Mouse (Mus musculus) myocyte (in vitro differentiated cells): Measurements from ENCODE around the gene Ltbp4. TPM values are rescaled to one million over a fixed set of nuclear protein-coding genes. Genes with fewer than 3 reads are reported as not detected.

Source experiments
- H3K27me3 ChIP-seq: one replicate; pipeline ENCODE4 v1.6.1; 2011; ENCODE audit not compliant: control insufficient read depth, insufficient read depth, insufficient read length
- H3K36me3 ChIP-seq: one replicate; pipeline ENCODE4 v1.6.1; 2011; ENCODE audit not compliant: control insufficient read depth, insufficient read depth
- H3K4me2 ChIP-seq: one replicate; pipeline ENCODE4 v1.6.1; 2011; ENCODE audit warnings: low read depth, control low read depth
- H3K4me3 ChIP-seq: one replicate; pipeline ENCODE4 v1.5.1; 2011; ENCODE audit warnings: mild to moderate bottlenecking, control low read depth, moderate library complexity
- H3K79me2 ChIP-seq: one replicate; pipeline ENCODE4 v1.6.1; 2011; ENCODE audit not compliant: control insufficient read depth, insufficient read depth
- H3ac ChIP-seq: one replicate; pipeline ENCODE4 v1.6.1; 2011; ENCODE audit not compliant: control insufficient read depth, insufficient read length
- CEBPB ChIP-seq: IDR thresholded peaks from 2 replicates; pipeline ENCODE4 v1.6.1; 2011; ENCODE audit warnings: mild to moderate bottlenecking, moderate library complexity; ENCODE audit not compliant: poor library complexity, insufficient read depth, severe bottlenecking
- E2F4 ChIP-seq: IDR thresholded peaks from one replicate; pipeline ENCODE4 v1.6.1; 2011; ENCODE audit warnings: mild to moderate bottlenecking, control low read depth, moderate library complexity; ENCODE audit not compliant: insufficient read depth
- MAX ChIP-seq: IDR thresholded peaks from one replicate; pipeline ENCODE4 v1.6.1; 2011; ENCODE audit warnings: low read depth, mild to moderate bottlenecking, control low read depth
- MYOD1 ChIP-seq, 3 experiments: IDR thresholded peaks; one replicate each; pipeline ENCODE4 v1.6.1; 2011; ENCODE audit warnings: control low read depth in 2 of 3, low read depth in 2 of 3, mild to moderate bottlenecking in 2 of 3, moderate library complexity in 1 of 3; ENCODE audit not compliant: insufficient read length in 2 of 3, control insufficient read depth in 1 of 3
- MYOG ChIP-seq, 3 experiments: IDR thresholded peaks; one replicate each; pipeline ENCODE4 v1.6.1; 2011; ENCODE audit warnings: control low read depth in 2 of 3, low read depth in 2 of 3, mild to moderate bottlenecking in 2 of 3; ENCODE audit not compliant: insufficient read length in 2 of 3, control insufficient read depth in 1 of 3, insufficient read depth in 1 of 3
- POLR2A ChIP-seq: IDR thresholded peaks from one replicate; pipeline ENCODE4 v1.6.1; 2011; ENCODE audit warnings: low read depth, mild to moderate bottlenecking, control low read depth, moderate library complexity; ENCODE audit not compliant: insufficient read length
- POLR2AphosphoS2 ChIP-seq: IDR thresholded peaks from one replicate; pipeline ENCODE4 v1.6.1; 2011; ENCODE audit warnings: low read depth, control low read depth; ENCODE audit not compliant: insufficient read length
- REST ChIP-seq: IDR thresholded peaks from one replicate; pipeline ENCODE4 v1.6.1; 2011; ENCODE audit warnings: mild to moderate bottlenecking, control low read depth, moderate library complexity; ENCODE audit not compliant: insufficient read depth, insufficient read length
- SRF ChIP-seq: IDR thresholded peaks from one replicate; pipeline ENCODE4 v1.6.1; 2011; ENCODE audit warnings: low read depth; ENCODE audit not compliant: control insufficient read depth, insufficient read length
- TCF12 ChIP-seq: IDR thresholded peaks from one replicate; pipeline ENCODE4 v1.6.1; 2011; ENCODE audit warnings: mild to moderate bottlenecking, control low read depth; ENCODE audit not compliant: poor library complexity, insufficient read depth, severe bottlenecking
- TCF3 ChIP-seq: IDR thresholded peaks from one replicate; pipeline ENCODE4 v1.6.1; 2011; ENCODE audit warnings: low read depth, control low read depth; ENCODE audit not compliant: insufficient read length
- USF1 ChIP-seq: IDR thresholded peaks from one replicate; pipeline ENCODE4 v1.6.1; 2011; ENCODE audit warnings: low read depth, mild to moderate bottlenecking, control low read depth, moderate library complexity
- polyA plus RNA-seq: library from polyadenylated mRNA; unstranded; fragments of >200 nt; fragmentation: generic; extraction: Trizol; gene quantifications from one replicate; pipeline ENCODE4 v1.2.1, GENCODE M21; 2012; ENCODE audit warnings: missing spikeins

The Ltbp4 gene
- polyA plus RNA-seq, 1 experiment, result 32.5 TPM

GRCm38 (mm10) chr7:27329981-27330380 lies 7.5 kb downstream of the Ltbp4 start:
- TF ChIP-seq SRF, result no peak
- TF ChIP-seq MAX, result no peak
- no peak for TF ChIP-seq CEBPB
- TF ChIP-seq TCF12, result no peak
- no peak for TF ChIP-seq MYOG (IDR thresholded peaks at IDR 0.05; ENCODE audit: control insufficient read depth in 1 of 3, insufficient read depth in 1 of 3, insufficient read length in 2 of 3, low read depth in 2 of 3)
- TF ChIP-seq POLR2A, result no peak
- TF ChIP-seq POLR2AphosphoS2, result no peak
- no peak for TF ChIP-seq E2F4
- H3ac ChIP-seq, result no peak overlapping the region
- H3K79me2 ChIP-seq, result no peaks in the 10 kb centered on the region
- peak overlapping the region; percentile 35 for H3K4me3 ChIP-seq
- peak overlapping the region; percentile 80 for H3K4me2 ChIP-seq
- no peaks in the 10 kb centered on the region for H3K36me3 ChIP-seq
- H3K27me3 ChIP-seq, result no peaks in the 10 kb centered on the region

GRCm38 (mm10) chr7:27329326-27329947 lies 8.1 kb downstream of the Ltbp4 start:
- Histone ChIP-seq H3K27me3 (no peaks in the 10 kb centered on the region), H3K4me3 (peak overlapping the region; percentile 35), H3K4me2 (peak overlapping the region; percentile 80), H3ac (no peak overlapping the region), H3K79me2 (no peaks in the 10 kb centered on the region), H3K36me3 (no peaks in the 10 kb centered on the region)
- TF ChIP-seq REST, result no peak
- no peak for TF ChIP-seq POLR2AphosphoS2
- no peak for TF ChIP-seq CEBPB
- TF ChIP-seq USF1, result no peak
- no peak for TF ChIP-seq MYOD1 (IDR thresholded peaks at IDR 0.05; ENCODE audit: control insufficient read depth in 1 of 3, insufficient read length in 2 of 3, low read depth in 2 of 3)
- no peak for TF ChIP-seq POLR2A
- no peak for TF ChIP-seq TCF12
- TF ChIP-seq MAX, result no peak
- TF ChIP-seq MYOG (IDR thresholded peaks at IDR 0.05; ENCODE audit: control insufficient read depth in 1 of 3, insufficient read depth in 1 of 3, insufficient read length in 2 of 3, low read depth in 2 of 3), result no peak
- no peak for TF ChIP-seq E2F4
- no peak for TF ChIP-seq SRF
- no peak for TF ChIP-seq TCF3

- H3K79me2 ChIP-seq, result no peaks in the 10 kb centered on the region
- no peak overlapping the region for H3K4me2 ChIP-seq
- no peak overlapping the region for H3ac ChIP-seq
- TF ChIP-seq MYOD1 (IDR thresholded peaks at IDR 0.05; ENCODE audit: control insufficient read depth in 1 of 3, insufficient read length in 2 of 3, low read depth in 2 of 3), result no peak
- TF ChIP-seq E2F4, result no peak
- TF ChIP-seq TCF12, result no peak
- TF ChIP-seq MYOG (IDR thresholded peaks at IDR 0.05; ENCODE audit: control insufficient read depth in 1 of 3, insufficient read depth in 1 of 3, insufficient read length in 2 of 3, low read depth in 2 of 3), result peak in 1 of 3 experiments; percentile 13
- TF ChIP-seq POLR2AphosphoS2, result no peak
- H3K4me3 ChIP-seq, result no peak overlapping the region
- no peaks in the 10 kb centered on the region for H3K27me3 ChIP-seq
- H3K36me3 ChIP-seq, result no peaks in the 10 kb centered on the region
These were observed 8.8 kb downstream of the Ltbp4 start for GRCm38 (mm10) chr7:27328648-27329047.

GRCm38 (mm10) chr7:27328161-27328560 lies 9.3 kb downstream of the Ltbp4 start:
- Histone ChIP-seq H3K4me3 (no peak overlapping the region), H3K4me2 (no peak overlapping the region), H3K27me3 (no peaks in the 10 kb centered on the region), H3ac (no peak overlapping the region), H3K36me3 (no peaks in the 10 kb centered on the region), H3K79me2 (no peaks in the 10 kb centered on the region)
- TF ChIP-seq MYOD1 (IDR thresholded peaks at IDR 0.05; ENCODE audit: control insufficient read depth in 1 of 3, insufficient read length in 2 of 3, low read depth in 2 of 3) (no peak), CEBPB (no peak)

GRCm38 (mm10) chr7:27327500-27327899 lies 10.0 kb downstream of the Ltbp4 start:
- H3ac ChIP-seq, result no peak overlapping the region
- H3K27me3 ChIP-seq, result no peaks in the 10 kb centered on the region
- TF ChIP-seq MYOD1 (IDR thresholded peaks at IDR 0.05; ENCODE audit: control insufficient read depth in 1 of 3, insufficient read length in 2 of 3, low read depth in 2 of 3) (no peak), TCF12 (no peak), REST (no peak), MAX (no peak), MYOG (IDR thresholded peaks at IDR 0.05; ENCODE audit: control insufficient read depth in 1 of 3, insufficient read depth in 1 of 3, insufficient read length in 2 of 3, low read depth in 2 of 3) (no peak), USF1 (no peak), E2F4 (no peak), TCF3 (no peak), POLR2AphosphoS2 (no peak), SRF (no peak), CEBPB (no peak), POLR2A (no peak)

More at GRCm38 (mm10) chr7:27327500-27327899, 10.0 kb downstream of the Ltbp4 start:
- Histone ChIP-seq H3K79me2 (no peaks in the 10 kb centered on the region), H3K4me2 (no peak overlapping the region), H3K36me3 (no peaks in the 10 kb centered on the region), H3K4me3 (no peak overlapping the region)
